Mouse (Mus musculus) ES-Bruce4 (cell line): ENCODE results near the gene Calml4.

Experiments used
- CTCF ChIP-seq: IDR thresholded peaks from one replicate; pipeline ENCODE4 v1.8.1; 2011; ENCODE audit warnings: low read depth, low read length
- EP300 ChIP-seq: IDR thresholded peaks from 2 replicates; pipeline ENCODE4 v1.6.1; 2011; ENCODE audit warnings: low read depth, low read length; ENCODE audit not compliant: insufficient read depth

GRCm38 (mm10) chr9:62844461-62844860, 13.4 kb upstream of the Calml4 start:
- TF ChIP-seq CTCF = no peak
- no peak for TF ChIP-seq EP300
